Mouse (Mus musculus) ES-E14 (cell line): ENCODE data around the gene Cldn10. TPM values are rescaled to one million over a fixed set of nuclear protein-coding genes. Genes with fewer than 3 reads are reported as not detected.

Experiments used
- DNase-seq: peaks from one replicate; pipeline ENCODE4 v3.0.0-alpha.2; 2013; ENCODE audit warnings: low read depth, low spot score
- H3K27ac ChIP-seq: 2 replicates; pipeline ENCODE4 v1.5.1; 2012; ENCODE audit warnings: low read depth, mild to moderate bottlenecking, low read length, moderate library complexity, mixed read lengths; ENCODE audit not compliant: poor library complexity, insufficient read depth, severe bottlenecking
- H3K36me3 ChIP-seq: 2 replicates; pipeline ENCODE4 v1.6.1; 2012; ENCODE audit warnings: mild to moderate bottlenecking, low read length, moderate library complexity, mixed read lengths; ENCODE audit not compliant: control insufficient read depth, poor library complexity, insufficient read depth, severe bottlenecking
- H3K4me1 ChIP-seq, 2 experiments: fragments of 150-350 bp in 1 of 2; sonication (generic) in 1 of 2; 2 replicates each; pipeline ENCODE4 v1.6.1; 2012; ENCODE audit warnings: low read length in 2 of 2, mild to moderate bottlenecking in 1 of 2, mixed read lengths in 1 of 2; ENCODE audit not compliant: control insufficient read depth in 2 of 2, insufficient read depth in 2 of 2, poor library complexity in 1 of 2
- H3K4me3 ChIP-seq, 2 experiments: fragments of 150-350 bp in 1 of 2; sonication (generic) in 1 of 2; 2 replicates each; pipeline ENCODE4 v1.5.1; 2012; ENCODE audit warnings: low read length in 2 of 2, low read depth in 1 of 2, mild to moderate bottlenecking in 1 of 2, mixed read lengths in 1 of 2; ENCODE audit not compliant: insufficient read depth in 1 of 2, poor library complexity in 1 of 2, severe bottlenecking in 1 of 2
- H3K9ac ChIP-seq: 2 replicates; pipeline ENCODE4 v1.6.1; 2012; ENCODE audit warnings: low read depth, mild to moderate bottlenecking, low read length, mixed read lengths; ENCODE audit not compliant: poor library complexity, insufficient read depth, severe bottlenecking
- H3K9me3 ChIP-seq: fragments of 150-350 bp; sonication (generic); 2 replicates; pipeline ENCODE4 v1.6.1; 2012; ENCODE audit warnings: low read depth, mild to moderate bottlenecking, low read length; ENCODE audit not compliant: control insufficient read depth, insufficient read depth
- CHD2 ChIP-seq: IDR thresholded peaks from 2 replicates; pipeline ENCODE4 v1.6.1; 2014; ENCODE audit warnings: mild to moderate bottlenecking, low read depth, low read length, inconsistent platforms
- HCFC1 ChIP-seq: IDR thresholded peaks from 2 replicates; pipeline ENCODE4 v1.6.1; 2012; ENCODE audit warnings: low read length, inconsistent platforms, borderline replicate concordance; ENCODE audit not compliant: insufficient read depth
- MAFK ChIP-seq: IDR thresholded peaks from 2 replicates; pipeline ENCODE4 v1.6.1; 2014; ENCODE audit warnings: mild to moderate bottlenecking, low read depth, low read length, inconsistent platforms; ENCODE audit not compliant: insufficient read depth
- ZC3H11A ChIP-seq: IDR thresholded peaks from 2 replicates; pipeline ENCODE4 v1.6.1; 2012; ENCODE audit warnings: low read depth, mild to moderate bottlenecking, inconsistent platforms, low read length, borderline replicate concordance
- ZNF384 ChIP-seq: IDR thresholded peaks from 2 replicates; pipeline ENCODE4 v1.6.1; 2012; ENCODE audit warnings: low read depth, low read length, inconsistent platforms
- in situ Hi-C, 2 experiments: fragments of 600-800 bp; cut with MboI; formaldehyde crosslinking; loops; one replicate each; pipeline ENCODE4 v1.15.1; 2025; ENCODE audit warnings: low sequenced_read_pairs in 2 of 2, inconsistent platforms in 1 of 2; ENCODE audit not compliant: unreplicated experiment in 2 of 2
- total RNA-seq: library from RNA; depleted of rRNA; stranded (reverse); fragments of 300-350 nt; gene quantifications from 2 replicates; pipeline ENCODE4 v1.2.3, GENCODE M21; 2012

Cldn10 gene
- total RNA-seq, 1 experiment = 0.09 TPM

DNA sequence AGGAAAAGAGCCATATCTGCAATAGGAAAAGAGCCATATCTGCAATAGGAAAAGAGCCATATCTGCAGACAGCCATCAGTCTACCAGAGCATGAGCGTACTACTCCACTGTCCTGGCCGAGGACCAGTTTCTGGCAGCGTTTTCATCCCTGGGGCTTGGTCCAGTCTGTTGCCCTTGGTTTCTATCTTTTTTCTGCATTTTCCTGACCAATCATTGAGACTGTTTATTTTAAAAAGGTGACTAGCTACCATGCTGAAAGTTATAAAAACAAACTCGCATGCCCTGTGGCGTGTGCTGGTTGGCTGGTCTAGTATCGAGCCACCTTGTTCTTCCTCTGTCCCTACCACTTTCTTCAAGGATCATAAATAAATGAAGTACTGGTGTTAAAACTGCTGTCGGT lies 107.5 kb downstream of the Cldn10 start:
- H3K4me3 ChIP-seq = no peak overlapping the region
- in situ Hi-C loops = no loop called here
- no peak overlapping the region for H3K27ac ChIP-seq
- no peak for DNase-seq
- H3K9ac ChIP-seq = no peak overlapping the region
- H3K9me3 ChIP-seq = no peaks in the 10 kb centered on the region
- no peak for TF ChIP-seq HCFC1
- no peak for TF ChIP-seq MAFK
- peaks cover 2% of the 10 kb centered on the region; the same call in 1 of the 2 replicates for H3K36me3 ChIP-seq
- no peaks in the 10 kb centered on the region for H3K4me1 ChIP-seq

DNA sequence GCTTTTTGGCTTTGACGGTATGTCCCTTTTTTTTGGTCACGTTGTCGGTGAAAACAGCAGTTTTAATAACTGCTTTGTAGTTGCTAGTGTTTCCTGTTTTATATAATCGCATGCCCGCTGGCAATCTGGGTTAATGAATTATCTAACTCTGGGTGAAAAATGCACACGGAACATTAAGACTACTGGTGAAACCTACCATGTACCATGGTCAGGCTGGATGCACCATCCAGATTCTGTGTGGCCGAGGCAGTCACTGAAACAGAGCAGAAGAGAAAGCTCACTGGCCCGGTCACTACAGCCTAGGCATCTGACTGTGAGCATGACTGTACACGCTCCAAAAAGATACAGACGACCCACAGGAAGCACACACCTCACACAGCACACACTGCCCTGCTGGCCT lies 107.9 kb downstream of the Cldn10 start:
- TF ChIP-seq ZNF384 (no peak), MAFK (no peak), ZC3H11A (no peak), HCFC1 (no peak), CHD2 (no peak)
- Histone ChIP-seq H3K9me3 (no peaks in the 10 kb centered on the region), H3K27ac (no peak overlapping the region), H3K4me3 (no peak overlapping the region), H3K9ac (no peak overlapping the region), H3K36me3 (peaks cover 2% of the 10 kb centered on the region; the same call in 1 of the 2 replicates), H3K4me1 (no peaks in the 10 kb centered on the region)
- no peak for DNase-seq
- in situ Hi-C loops = no loop called here

DNA sequence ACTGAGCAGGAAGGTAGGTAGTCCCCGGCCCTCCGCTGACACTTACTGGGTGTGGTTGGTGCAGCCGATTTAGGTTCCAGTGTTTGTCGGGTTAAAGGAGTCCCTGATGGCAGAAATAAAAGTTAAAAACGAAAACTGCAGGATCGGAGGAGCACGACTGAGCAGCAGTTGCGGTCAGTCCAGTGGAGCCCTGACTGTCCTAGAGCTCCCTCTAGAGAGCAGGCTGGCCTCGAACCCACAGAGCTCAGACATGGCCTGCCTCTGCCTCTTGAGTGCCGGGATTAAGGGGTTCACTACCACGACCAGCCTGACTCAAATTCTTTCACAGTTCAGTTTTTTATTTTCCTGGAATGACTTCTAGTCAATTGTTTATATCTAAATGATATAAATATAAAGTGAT lies 112.2 kb downstream of the Cldn10 start:
- no peak overlapping the region for H3K9ac ChIP-seq
- no peaks in the 10 kb centered on the region for H3K9me3 ChIP-seq
- H3K27ac ChIP-seq = no peak overlapping the region
- H3K4me3 ChIP-seq = no peak overlapping the region
- no peaks in the 10 kb centered on the region for H3K4me1 ChIP-seq
- in situ Hi-C loops = no loop called here
- no peak for TF ChIP-seq HCFC1
- no peak for TF ChIP-seq CHD2
- no peak for TF ChIP-seq ZC3H11A
- TF ChIP-seq ZNF384 = no peak
- TF ChIP-seq MAFK = no peak
- H3K36me3 ChIP-seq = peaks cover 4% of the 10 kb centered on the region; the same call in 1 of the 2 replicates
- no peak for DNase-seq

DNA sequence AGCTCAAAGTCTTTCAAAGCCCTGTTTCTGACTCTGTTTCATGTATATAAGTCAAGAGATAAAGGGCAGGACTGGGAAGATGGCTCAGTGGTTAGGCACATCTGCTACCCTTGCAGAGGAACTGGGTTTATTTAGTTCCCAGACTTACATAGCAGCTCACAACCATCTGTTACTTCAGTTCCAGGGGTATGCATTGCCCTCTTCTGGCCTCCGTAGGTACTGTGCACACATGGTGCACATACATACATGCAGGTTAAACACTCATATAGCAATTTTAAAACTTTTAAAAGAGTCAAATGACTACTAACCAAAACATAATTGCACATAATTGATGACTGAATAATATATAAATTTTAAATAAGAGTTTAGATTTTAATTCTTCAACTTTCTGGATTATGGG lies 113.2 kb downstream of the Cldn10 start:
- H3K4me3 ChIP-seq = no peak overlapping the region
- TF ChIP-seq ZNF384 (no peak), CHD2 (no peak), ZC3H11A (no peak), MAFK (no peak), HCFC1 (no peak)
- H3K36me3 ChIP-seq = peaks cover 4% of the 10 kb centered on the region; the same call in 1 of the 2 replicates
- H3K27ac ChIP-seq = no peak overlapping the region
- in situ Hi-C loops = no loop called here
- H3K4me1 ChIP-seq = no peaks in the 10 kb centered on the region
- H3K9ac ChIP-seq = no peak overlapping the region
- H3K9me3 ChIP-seq = no peaks in the 10 kb centered on the region
- no peak for DNase-seq

DNA sequence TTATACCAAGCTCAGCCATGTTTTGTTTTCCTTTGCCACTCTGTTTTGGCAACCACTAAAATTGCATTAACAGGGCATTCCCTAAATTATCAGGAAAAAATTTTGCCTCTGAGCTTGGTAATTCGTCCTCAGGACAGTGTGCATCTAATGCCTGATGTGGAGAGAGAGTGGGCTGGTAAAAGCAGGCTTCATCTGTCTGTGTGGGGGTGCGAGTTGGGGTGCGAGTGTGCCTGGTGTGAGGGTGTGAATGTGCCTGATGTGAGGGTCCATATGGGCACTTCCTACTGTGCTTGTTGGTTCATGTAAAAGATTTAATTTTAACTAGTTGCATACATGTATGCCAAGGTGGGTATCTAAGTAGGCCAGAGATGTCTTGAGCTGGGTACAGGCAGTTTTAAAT lies 115.7 kb downstream of the Cldn10 start:
- Histone ChIP-seq H3K9ac (no peak overlapping the region), H3K4me1 (no peaks in the 10 kb centered on the region), H3K9me3 (no peaks in the 10 kb centered on the region), H3K4me3 (no peak overlapping the region), H3K36me3 (peaks cover 8% of the 10 kb centered on the region; the same call in 1 of the 2 replicates), H3K27ac (no peak overlapping the region)
- TF ChIP-seq ZNF384 (no peak), HCFC1 (no peak), MAFK (no peak), CHD2 (no peak), ZC3H11A (no peak)
- no peak for DNase-seq
- in situ Hi-C loops = no loop called here
